Mouse (Mus musculus) limb, embryonic 12.5 days (tissue): ENCODE results near the gene Kirrel3. TPM values are rescaled to one million over a fixed set of nuclear protein-coding genes. Genes with fewer than 3 reads are reported as not detected.

Source experiments
- ATAC-seq: fragments of 200-750 bp; cut with Nextera tagmentation; 2 replicates; pipeline ENCODE4 v1.8.0; 2017; ENCODE audit warnings: low read depth, moderate TSS enrichment; ENCODE audit not compliant: insufficient number of reproducible peaks, insufficient read depth, low FRiP score, low TSS enrichment
- H3K27ac ChIP-seq: fragments of 300-500 bp; sonication (generic); 2 replicates; pipeline ENCODE4 v1.5.1; 2016; ENCODE audit warnings: mild to moderate bottlenecking, moderate library complexity
- H3K27me3 ChIP-seq: fragments of 300-500 bp; sonication (generic); 2 replicates; pipeline ENCODE4 v1.6.1; 2016; ENCODE audit warnings: mild to moderate bottlenecking, moderate library complexity
- H3K36me3 ChIP-seq: fragments of 300-500 bp; sonication (generic); 2 replicates; pipeline ENCODE4 v1.6.1; 2016; ENCODE audit warnings: mild to moderate bottlenecking, moderate library complexity
- H3K4me1 ChIP-seq: fragments of 300-500 bp; sonication (generic); replicated peaks from 2 replicates; pipeline ENCODE4 v1.6.1; 2016
- H3K4me2 ChIP-seq: fragments of 300-500 bp; sonication (generic); 2 replicates; pipeline ENCODE4 v1.6.1; 2016; ENCODE audit warnings: mild to moderate bottlenecking, moderate library complexity
- H3K4me3 ChIP-seq: fragments of 300-500 bp; sonication (generic); replicated peaks from 2 replicates; pipeline ENCODE4 v1.5.1; 2016; ENCODE audit warnings: mild to moderate bottlenecking
- H3K9ac ChIP-seq: fragments of 300-500 bp; sonication (generic); replicated peaks from 2 replicates; pipeline ENCODE4 v1.6.1; 2016; ENCODE audit warnings: mild to moderate bottlenecking, moderate library complexity
- H3K9me3 ChIP-seq: fragments of 300-500 bp; sonication (generic); 2 replicates; pipeline ENCODE4 v1.6.1; 2016; ENCODE audit warnings: mild to moderate bottlenecking, moderate library complexity
- WGBS: fragments of 180-500 bp; shearing (Covaris S2); methylation state at CpG from one replicate; pipeline ENCODE4 v1.1.7; 2016; 5-methylcytosine and 5-hydroxymethylcytosine counted together
- polyA plus RNA-seq: library from polyadenylated mRNA; unstranded; fragments of >200 nt; fragmentation: Nextera tagmentation; extraction: Ambion mirVana; gene quantifications from 2 replicates; pipeline ENCODE4 v1.2.1, GENCODE M21; 2016

Kirrel3 gene
- polyA plus RNA-seq, 1 experiment from 2014 or later: 7.8 TPM

GRCm38 (mm10) chr9:34603750-34604149, 118.1 kb downstream of the Kirrel3 start:
- H3K4me3 ChIP-seq: no peak overlapping the region
- H3K4me2 ChIP-seq: no peak overlapping the region
- H3K27me3 ChIP-seq: no peaks in the 10 kb centered on the region
- H3K27ac ChIP-seq: no peak overlapping the region
- H3K36me3 ChIP-seq: no peaks in the 10 kb centered on the region
- no peaks in the 10 kb centered on the region for H3K9me3 ChIP-seq
- ATAC-seq: no peak
- no peak overlapping the region for H3K9ac ChIP-seq
- H3K4me1 ChIP-seq: peaks cover 9% of the 10 kb centered on the region; the same call in 1 of the 2 replicates
- 78% methylated on average over 7 of the region's 7 CpGs for WGBS

GRCm38 (mm10) chr9:34604931-34605330, 119.2 kb downstream of the Kirrel3 start:
- no peaks in the 10 kb centered on the region for H3K9me3 ChIP-seq
- 76% methylated on average over 4 of the region's 4 CpGs for WGBS
- ATAC-seq: no peak
- H3K4me1 ChIP-seq: peaks cover 9% of the 10 kb centered on the region; the same call in 1 of the 2 replicates
- no peaks in the 10 kb centered on the region for H3K27me3 ChIP-seq
- no peaks in the 10 kb centered on the region for H3K36me3 ChIP-seq
- H3K27ac ChIP-seq: no peak overlapping the region
- no peak overlapping the region for H3K9ac ChIP-seq
- no peak overlapping the region for H3K4me2 ChIP-seq
- no peak overlapping the region for H3K4me3 ChIP-seq

- no peak overlapping the region for H3K27ac ChIP-seq
- WGBS: 50% methylated on average over 8 of the region's 8 CpGs
- H3K36me3 ChIP-seq: no peaks in the 10 kb centered on the region
- H3K4me1 ChIP-seq: peaks cover 9% of the 10 kb centered on the region; the same call in 1 of the 2 replicates
- no peaks in the 10 kb centered on the region for H3K9me3 ChIP-seq
- no peak overlapping the region for H3K9ac ChIP-seq
- H3K4me2 ChIP-seq: no peak overlapping the region
- no peak overlapping the region for H3K4me3 ChIP-seq
- 0 out of 2 replicates have a peak, but pooled peaks have one; percentile 47 for ATAC-seq
- H3K27me3 ChIP-seq: no peaks in the 10 kb centered on the region
Observed at GRCm38 (mm10) chr9:34605486-34605885, 119.8 kb downstream of the Kirrel3 start.

- Histone ChIP-seq H3K4me3 (no peak overlapping the region), H3K4me1 (peaks cover 9% of the 10 kb centered on the region; the same call in 1 of the 2 replicates), H3K9ac (no peak overlapping the region), H3K27me3 (no peaks in the 10 kb centered on the region), H3K36me3 (no peaks in the 10 kb centered on the region), H3K9me3 (no peaks in the 10 kb centered on the region), H3K4me2 (no peak overlapping the region), H3K27ac (no peak overlapping the region)
- ATAC-seq: no peak
- 41% methylated on average over 2 of the region's 2 CpGs for WGBS
Observed at GRCm38 (mm10) chr9:34607976-34608375, 122.3 kb downstream of the Kirrel3 start.

DNA sequence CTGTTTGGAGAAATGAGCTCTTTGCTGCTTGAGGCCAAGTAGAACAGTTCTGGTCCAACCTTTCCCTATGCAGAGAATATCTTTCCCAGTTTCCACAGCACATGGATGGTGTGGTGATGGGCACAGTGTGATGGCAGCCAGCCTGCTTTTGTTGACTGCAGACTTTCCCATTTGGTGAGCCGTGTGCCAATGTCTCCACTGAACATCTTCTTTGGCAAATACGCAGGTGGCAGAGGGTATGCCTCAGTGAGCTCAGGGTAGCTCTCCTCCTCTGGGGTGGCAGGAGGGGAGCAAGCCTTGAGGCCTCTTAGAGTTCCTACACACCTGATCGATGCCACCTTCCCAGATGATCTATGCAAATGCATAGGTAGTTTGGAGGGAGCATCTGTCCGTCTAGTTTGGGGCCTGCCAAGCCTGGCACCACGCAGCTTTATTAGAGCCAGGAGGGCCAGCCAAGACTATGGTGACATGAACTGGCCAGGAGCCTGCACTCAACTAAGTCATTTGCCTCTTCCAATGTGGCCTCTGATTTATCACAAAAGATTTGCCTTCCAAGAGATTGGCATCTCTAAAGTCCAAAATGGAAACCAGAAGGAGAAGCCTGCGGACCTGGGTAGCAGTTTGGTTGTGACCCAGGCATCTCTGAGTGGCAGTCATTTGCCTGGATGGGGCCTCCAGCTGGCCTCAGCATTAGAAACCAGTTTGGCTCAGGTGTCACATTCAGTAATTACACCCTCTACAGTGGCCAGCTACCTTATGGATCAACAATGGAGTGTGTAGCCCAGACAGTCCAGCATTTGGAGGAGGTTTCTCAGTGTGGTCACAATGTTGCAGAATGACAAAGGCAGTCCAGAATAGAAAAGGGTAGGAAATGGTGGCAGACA, 127.4 kb downstream of the Kirrel3 start:
- ATAC-seq: no peak
- H3K9me3 ChIP-seq: no peaks in the 10 kb centered on the region
- H3K36me3 ChIP-seq: no peaks in the 10 kb centered on the region
- H3K4me3 ChIP-seq: no peak overlapping the region
- no peak overlapping the region for H3K4me2 ChIP-seq
- H3K9ac ChIP-seq: no peak overlapping the region
- H3K27ac ChIP-seq: no peak overlapping the region
- H3K27me3 ChIP-seq: no peaks in the 10 kb centered on the region
- 87% methylated on average over 6 of the region's 6 CpGs for WGBS
- H3K4me1 ChIP-seq: peaks cover 12% of the 10 kb centered on the region

- 63% methylated on average over 6 of the region's 6 CpGs for WGBS
- no peaks in the 10 kb centered on the region for H3K9me3 ChIP-seq
- ATAC-seq: no peak
- H3K4me1 ChIP-seq: peaks cover 11% of the 10 kb centered on the region
- H3K27me3 ChIP-seq: no peaks in the 10 kb centered on the region
- no peak overlapping the region for H3K27ac ChIP-seq
- H3K4me2 ChIP-seq: no peak overlapping the region
- H3K36me3 ChIP-seq: no peaks in the 10 kb centered on the region
- H3K9ac ChIP-seq: no peak overlapping the region
- no peak overlapping the region for H3K4me3 ChIP-seq
Observed at GRCm38 (mm10) chr9:34618099-34618498, 132.4 kb downstream of the Kirrel3 start.

DNA sequence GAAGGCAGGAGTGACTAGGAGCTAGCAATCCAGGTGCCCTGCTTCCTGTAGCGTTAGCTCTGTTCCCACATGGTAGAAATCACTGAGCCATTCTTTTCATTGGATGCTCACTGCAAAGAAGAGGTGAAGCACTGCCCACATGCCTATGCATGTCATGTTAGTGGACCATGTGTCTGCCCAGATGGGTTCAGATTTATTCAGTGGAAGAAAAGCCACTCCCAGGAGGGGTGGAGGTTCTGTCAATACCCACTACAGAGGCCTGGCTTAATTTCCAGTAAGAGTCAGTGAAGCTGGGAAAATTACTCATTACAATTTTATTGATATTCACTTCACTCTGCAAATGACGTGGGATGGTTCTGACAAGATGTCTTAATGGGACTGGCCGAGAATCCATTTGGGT, 134.2 kb downstream of the Kirrel3 start:
- Histone ChIP-seq H3K4me3 (no peak overlapping the region), H3K4me1 (peaks cover 19% of the 10 kb centered on the region), H3K27ac (no peak overlapping the region), H3K9me3 (no peaks in the 10 kb centered on the region), H3K27me3 (no peaks in the 10 kb centered on the region), H3K4me2 (no peak overlapping the region), H3K9ac (no peak overlapping the region), H3K36me3 (no peaks in the 10 kb centered on the region)
- 79% methylated on average over 3 of the region's 3 CpGs for WGBS
- ATAC-seq: no peak

GRCm38 (mm10) chr9:34623526-34623925, 137.8 kb downstream of the Kirrel3 start:
- WGBS: 47% methylated on average over 5 of the region's 5 CpGs
- H3K27ac ChIP-seq: no peak overlapping the region
- H3K36me3 ChIP-seq: no peaks in the 10 kb centered on the region
- no peaks in the 10 kb centered on the region for H3K27me3 ChIP-seq
- H3K9ac ChIP-seq: no peak overlapping the region
- ATAC-seq: no peak
- no peak overlapping the region for H3K4me2 ChIP-seq
- no peak overlapping the region for H3K4me3 ChIP-seq
- H3K9me3 ChIP-seq: no peaks in the 10 kb centered on the region
- H3K4me1 ChIP-seq: peaks cover 10% of the 10 kb centered on the region

- Histone ChIP-seq H3K4me1 (peaks cover 10% of the 10 kb centered on the region), H3K9ac (no peak overlapping the region), H3K9me3 (no peaks in the 10 kb centered on the region), H3K27ac (no peak overlapping the region), H3K36me3 (no peaks in the 10 kb centered on the region), H3K4me3 (no peak overlapping the region), H3K27me3 (no peaks in the 10 kb centered on the region), H3K4me2 (no peak overlapping the region)
- 75% methylated on average over 2 of the region's 2 CpGs for whole genome bisulfite sequencing
- ATAC-seq: no peak
Observed at GRCm38 (mm10) chr9:34624021-34624420, 138.3 kb downstream of the Kirrel3 start.

GRCm38 (mm10) chr9:34628841-34629240, 143.1 kb downstream of the Kirrel3 start:
- H3K4me3 ChIP-seq: no peak overlapping the region
- H3K27ac ChIP-seq: no peak overlapping the region
- peaks cover under 1% of the 10 kb centered on the region; the same call in 1 of the 2 replicates for H3K4me1 ChIP-seq
- 33% methylated on average over 3 of the region's 3 CpGs for WGBS
- no peaks in the 10 kb centered on the region for H3K9me3 ChIP-seq
- no peaks in the 10 kb centered on the region for H3K36me3 ChIP-seq
- ATAC-seq: no peak
- no peaks in the 10 kb centered on the region for H3K27me3 ChIP-seq
- H3K4me2 ChIP-seq: no peak overlapping the region
- H3K9ac ChIP-seq: no peak overlapping the region

GRCm38 (mm10) chr9:34635696-34636095, 150.0 kb downstream of the Kirrel3 start:
- ATAC-seq: no peak
- H3K4me2 ChIP-seq: no peak overlapping the region
- H3K4me3 ChIP-seq: no peak overlapping the region
- no peak overlapping the region for H3K27ac ChIP-seq
- H3K9me3 ChIP-seq: peaks cover 4% of the 10 kb centered on the region; the same call in 1 of the 2 replicates
- no peaks in the 10 kb centered on the region for H3K36me3 ChIP-seq
- WGBS: 77% methylated on average over 6 of the region's 6 CpGs
- no peak overlapping the region for H3K9ac ChIP-seq
- H3K4me1 ChIP-seq: no peaks in the 10 kb centered on the region
- no peaks in the 10 kb centered on the region for H3K27me3 ChIP-seq
